ENCODE assay signal across 9 mouse cellular contexts in the genomic region with DNA sequence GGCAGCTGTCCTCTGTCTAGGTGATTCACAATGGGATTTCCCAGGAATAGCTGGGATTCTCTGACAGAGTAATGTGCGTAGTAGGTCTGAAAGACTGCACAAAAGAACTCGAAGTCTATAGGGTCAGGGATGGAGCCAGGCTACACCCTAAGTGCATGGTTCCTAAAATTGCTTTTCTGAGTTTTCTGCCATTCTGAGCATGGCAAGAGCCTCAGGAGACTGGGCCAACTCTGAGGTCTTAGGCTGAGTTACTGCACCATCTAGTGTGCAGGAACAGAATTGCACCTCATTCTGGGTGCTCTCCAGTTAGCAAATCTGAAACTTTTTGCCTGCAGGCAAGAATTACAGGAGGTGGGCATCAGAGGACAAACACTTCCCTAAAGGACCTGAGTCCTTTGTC. TPM values are rescaled to one million over a fixed set of nuclear protein-coding genes. Genes with fewer than 3 reads are reported as not detected.
DNase-seq lines count a peak whose midpoint lies in the region; ATAC-seq lines count a peak whose summit lies in the region.
"Had no signal": no experiment of that assay in that cellular context is flagged by ENCODE, and none has a peak within 500 bp of the region (broad histone marks: within the 10 kb centered on the region; RNA-seq: fewer than 3 reads in every experiment).

No protein-coding gene starts in this region.

- WGBS in midbrain, embryonic 12.5 days = 39% methylated on average over 2 of the region's 2 CpGs

- H3K4me1 ChIP-seq in midbrain, embryonic 12.5 days = no peaks in the 10 kb centered on the region
- H3K4me1 ChIP-seq: stomach, embryonic 15.5 days had no signal

- H3K36me3 ChIP-seq in midbrain, embryonic 12.5 days = no peaks in the 10 kb centered on the region
- H3K36me3 ChIP-seq: stomach, embryonic 15.5 days had no signal

- H3K4me2 ChIP-seq in midbrain, embryonic 12.5 days (replicated peaks) = no peak overlapping the region
- H3K4me2 ChIP-seq: stomach, embryonic 15.5 days had no signal

- H3K9me3 ChIP-seq in midbrain, embryonic 12.5 days = 0 out of 2 replicates have a peak, but pooled peaks cover 4% of the 10 kb centered on the region
- H3K9me3 ChIP-seq: stomach, embryonic 15.5 days had no signal

- H3K27me3 ChIP-seq in midbrain, embryonic 12.5 days = no peaks in the 10 kb centered on the region
- H3K27me3 ChIP-seq: stomach, embryonic 15.5 days had no signal

- peak; percentile 36 for DNase-seq in layer of hippocampus, adult 11-12 months (ENCODE audit: low spot score)
- DNase-seq in layer of hippocampus, adult 9-10 months (ENCODE audit: low spot score) = no peak
- DNase-seq in ZHBTc4 (ENCODE audit: low read depth, low spot score) = peak; percentile 63
- DNase-seq in embryo, embryonic 10 days (ENCODE audit: low spot score) = peak; percentile 82
- peak; percentile 3 for DNase-seq in layer of hippocampus, adult 9-11 months
- DNase-seq in gastrocnemius, postnatal 4 days (ENCODE audit: low spot score in 2 of 2) = no peak

- no peak overlapping the region for H3K9ac ChIP-seq in midbrain, embryonic 12.5 days (replicated peaks)
- H3K9ac ChIP-seq: stomach, embryonic 15.5 days had no signal

- ATAC-seq in midbrain, embryonic 12.5 days (ENCODE audit: low FRiP score, low read depth) = peak; percentile 52; the same call in 1 of the 2 replicates

- H3K4me3 ChIP-seq in midbrain, embryonic 12.5 days = no peak overlapping the region
- H3K4me3 ChIP-seq: stomach, embryonic 15.5 days had no signal

- H3K27ac ChIP-seq in midbrain, embryonic 12.5 days (replicated peaks) = no peak overlapping the region
- H3K27ac ChIP-seq: stomach, embryonic 15.5 days had no signal

RNA-seq across cellular contexts. Expression of gene Psg20, which starts 6.2 kb away (rescaled TPM):
- polyA plus RNA-seq in midbrain, embryonic 12.5 days (2016; fragmentation: Nextera tagmentation; extraction: Ambion mirVana) = not detected in 2 replicates
- not detected for total RNA-seq in gastrocnemius, postnatal 4 days (2021)
- polyA plus RNA-seq: liver, embryonic 16.5 days; stomach, embryonic 15.5 days had no signal

RNA-seq across cellular contexts. Expression of gene Psg21, which starts 23.2 kb away (rescaled TPM):
- not detected in 2 replicates for polyA plus RNA-seq in midbrain, embryonic 12.5 days (2016; fragmentation: Nextera tagmentation; extraction: Ambion mirVana)
- not detected for total RNA-seq in gastrocnemius, postnatal 4 days (2021)
- polyA plus RNA-seq: liver, embryonic 16.5 days; stomach, embryonic 15.5 days had no signal

RNA-seq across cellular contexts. Expression of gene Psg22, which starts 38.1 kb away (rescaled TPM):
- polyA plus RNA-seq in midbrain, embryonic 12.5 days (2016; fragmentation: Nextera tagmentation; extraction: Ambion mirVana) = not detected in 2 replicates
- total RNA-seq in gastrocnemius, postnatal 4 days (2021) = not detected
- polyA plus RNA-seq: stomach, embryonic 15.5 days had no signal

Comparison
In these comparisons a context has a peak if more than half of its experiments do, and no peak if none do; other contexts are left out.
1. DNase-seq: peak in layer of hippocampus, adult 11-12 months (single experiment), ZHBTc4 (single experiment), embryo, embryonic 10 days (single experiment) and layer of hippocampus, adult 9-11 months (single experiment); none in layer of hippocampus, adult 9-10 months (single experiment) and gastrocnemius, postnatal 4 days (0 of 2).